In genomic region chr6:118252711-118253110, GRCm38 (mm10) we compare ENCODE assay signal across 16 mouse cellular contexts. TPM values are rescaled to one million over a fixed set of nuclear protein-coding genes. Genes with fewer than 3 reads are reported as not detected.
DNase-seq lines count a peak whose midpoint lies in the region; ATAC-seq and TF ChIP-seq lines count a peak whose summit lies in the region.
"Had no signal": no experiment of that assay in that cellular context is flagged by ENCODE, and none has a peak within 500 bp of the region (broad histone marks: within the 10 kb centered on the region; RNA-seq: fewer than 3 reads in every experiment).

No protein-coding gene starts in this region.

- 0 out of 2 replicates have a peak, but pooled peaks cover 2% of the 10 kb centered on the region for H3K4me1 ChIP-seq in kidney, embryonic 15.5 days
- H3K4me1 ChIP-seq in stomach, postnatal 0 days (replicated peaks; ENCODE audit: control insufficient read depth, insufficient read depth) = no peaks in the 10 kb centered on the region
- H3K4me1 ChIP-seq: embryonic facial prominence, embryonic 12.5 days; limb, embryonic 15.5 days had no signal

- no peaks in the 10 kb centered on the region for H3K27me3 ChIP-seq in kidney, embryonic 15.5 days
- H3K27me3 ChIP-seq in stomach, postnatal 0 days (ENCODE audit: control insufficient read depth, insufficient read depth, low read length) = no peaks in the 10 kb centered on the region
- H3K27me3 ChIP-seq: embryonic facial prominence, embryonic 12.5 days; limb, embryonic 15.5 days; neural tube, embryonic 13.5 days had no signal

- 87% methylated on average over 2 of the region's 2 CpGs for WGBS in kidney, embryonic 15.5 days
- WGBS in stomach, postnatal 0 days = 63% methylated on average over 2 of the region's 2 CpGs

- no peak for TF ChIP-seq EP300 in stomach, postnatal 0 days (optimal IDR thresholded peaks at IDR 0.05)

- no peak overlapping the region for H3K27ac ChIP-seq in kidney, embryonic 15.5 days
- H3K27ac ChIP-seq in stomach, postnatal 0 days (replicated peaks) = no peak overlapping the region
- H3K27ac ChIP-seq: embryonic facial prominence, embryonic 12.5 days; limb, embryonic 15.5 days; macrophage; neural tube, embryonic 13.5 days had no signal

- no peaks in the 10 kb centered on the region for H3K36me3 ChIP-seq in kidney, embryonic 15.5 days
- no peaks in the 10 kb centered on the region for H3K36me3 ChIP-seq in stomach, postnatal 0 days (ENCODE audit: control insufficient read depth, insufficient read depth, low read length)
- H3K36me3 ChIP-seq: embryonic facial prominence, embryonic 12.5 days; limb, embryonic 15.5 days; neural tube, embryonic 13.5 days had no signal

- no peaks in the 10 kb centered on the region for H3K9me3 ChIP-seq in kidney, embryonic 15.5 days (replicated peaks)
- H3K9me3 ChIP-seq in stomach, postnatal 0 days (ENCODE audit: control insufficient read depth, low read length) = no peaks in the 10 kb centered on the region
- H3K9me3 ChIP-seq: embryonic facial prominence, embryonic 12.5 days; limb, embryonic 15.5 days; neural tube, embryonic 13.5 days had no signal

- no peak overlapping the region for H3K9ac ChIP-seq in kidney, embryonic 15.5 days
- no peak overlapping the region for H3K9ac ChIP-seq in stomach, postnatal 0 days (ENCODE audit: low read length)
- H3K9ac ChIP-seq: embryonic facial prominence, embryonic 12.5 days; limb, embryonic 15.5 days; neural tube, embryonic 13.5 days had no signal

- no peak for ATAC-seq in kidney, embryonic 15.5 days (replicated peaks; ENCODE audit: low FRiP score)
- ATAC-seq in stomach, postnatal 0 days (ENCODE audit: low FRiP score, low TSS enrichment) = no peak

- H3K4me3 ChIP-seq in kidney, embryonic 15.5 days (replicated peaks) = no peak overlapping the region
- H3K4me3 ChIP-seq in stomach, postnatal 0 days (ENCODE audit: low read depth, low read length) = no peak overlapping the region
- H3K4me3 ChIP-seq: embryonic facial prominence, embryonic 12.5 days; limb, embryonic 15.5 days; neural tube, embryonic 13.5 days had no signal

- no peak overlapping the region for H3K4me2 ChIP-seq in kidney, embryonic 15.5 days
- H3K4me2 ChIP-seq in stomach, postnatal 0 days (replicated peaks; ENCODE audit: low read depth) = no peak overlapping the region
- H3K4me2 ChIP-seq: embryonic facial prominence, embryonic 12.5 days; limb, embryonic 15.5 days; neural tube, embryonic 13.5 days had no signal

- peak; percentile 22; the same call in 1 of the 2 replicates for TF ChIP-seq CTCF in stomach, postnatal 0 days (IDR thresholded peaks at IDR 0.05; ENCODE audit: low read depth)

- peak; percentile 24 for DNase-seq in kidney, postnatal 10 days
- DNase-seq in retina, postnatal 7 days (ENCODE audit: low read depth, low spot score) = peak; percentile 3
- no peak for DNase-seq in retina, postnatal 1 day
- DNase-seq in gastrocnemius, adult 18-20 months (ENCODE audit: low spot score) = peak; percentile 54
- no peak for DNase-seq in stomach, postnatal 0 days (ENCODE audit: low spot score)
- no peak for DNase-seq in spleen, postnatal 4 days (ENCODE audit: low spot score in 2 of 2)
- no peak for DNase-seq in Muller cell, postnatal 12 days (ENCODE audit: inconsistent ontology term)
- DNase-seq: adrenal gland, adult 8-10 months; cerebellum, postnatal 14 days; kidney, adult 9 months; thymus, adult 18-20 months had no signal

RNA-seq across cellular contexts. Expression of gene Ret, which starts 55.2 kb away (rescaled TPM):
- 15.3 and 17.6 TPM in 2 replicates for polyA plus RNA-seq in kidney, embryonic 15.5 days (2015; fragmentation: Nextera tagmentation; extraction: Ambion mirVana)
- total RNA-seq in gastrocnemius, adult 18-20 months (2021) = 1 to 10 TPM; 3.4 to 4.7 TPM
- polyA plus RNA-seq in stomach, postnatal 0 days (2015; fragmentation: Nextera tagmentation; extraction: Ambion mirVana) = 5.0 and 5.5 TPM in 2 replicates
- polyA plus RNA-seq: macrophage had no signal

Comparison
In these comparisons a context has a peak if more than half of its experiments do, and no peak if none do; other contexts are left out.
1. DNase-seq: peak in kidney, postnatal 10 days (single experiment), retina, postnatal 7 days (single experiment) and gastrocnemius, adult 18-20 months (single experiment); none in retina, postnatal 1 day (single experiment), stomach, postnatal 0 days (single experiment), spleen, postnatal 4 days (0 of 2) and Muller cell, postnatal 12 days (single experiment).